Mouse (Mus musculus): Measurements from ENCODE around the gene Plpp3. TPM values are rescaled to one million over a fixed set of nuclear protein-coding genes. Genes with fewer than 3 reads are reported as not detected.

Gene Plpp3
- polyA plus RNA-seq (2015; fragmentation: Nextera tagmentation; extraction: Ambion mirVana): 14.2 and 17.2 TPM in 2 replicates

- Histone ChIP-seq H3K36me3 (replicated peaks) (no peaks in the 10 kb centered on the region), H3K9ac (peak within 1 kb of the TSS; percentile 49), H3K4me3 (replicated peaks) (peak within 1 kb of the TSS; percentile 62), H3K4me1 (replicated peaks) (0 out of 2 replicates have a peak, but pooled peaks cover 2% of the 10 kb centered on the region), H3K27me3 (peaks cover 37% of the 10 kb centered on the region), H3K9me3 (replicated peaks) (no peaks in the 10 kb centered on the region), H3K4me2 (peak within 1 kb of the TSS; percentile 60), H3K27ac (replicated peaks) (peak within 1 kb of the TSS; percentile 75)
- peak; percentile 63 for ATAC-seq (ENCODE audit: insufficient read depth)
- WGBS (ENCODE audit: insufficient replicate concordance): under 1% methylated on average over 77 of the region's 77 CpGs
Observed at GRCm38 (mm10) chr4:105157276-105158168, at the start of gene Plpp3. Gene Plpp3 (plus strand): TSS chr4:105157347.

GRCm38 (mm10) chr4:105107943-105108640, 49.1 kb upstream of the Plpp3 start:
- Histone ChIP-seq H3K9ac (no peak overlapping the region), H3K9me3 (replicated peaks) (no peaks in the 10 kb centered on the region), H3K4me1 (replicated peaks) (0 out of 2 replicates have a peak, but pooled peaks cover 3% of the 10 kb centered on the region), H3K36me3 (replicated peaks) (no peaks in the 10 kb centered on the region), H3K4me2 (no peak overlapping the region), H3K27ac (replicated peaks) (no peak overlapping the region), H3K27me3 (peaks cover 37% of the 10 kb centered on the region), H3K4me3 (replicated peaks) (no peak overlapping the region)
- ATAC-seq (ENCODE audit: insufficient read depth): no peak
- 51% methylated on average over 12 of the region's 12 CpGs for WGBS (ENCODE audit: insufficient replicate concordance)

GRCm38 (mm10) chr4:105108641-105109198, 48.4 kb upstream of the Plpp3 start:
- ATAC-seq (ENCODE audit: insufficient read depth): no peak

DNA sequence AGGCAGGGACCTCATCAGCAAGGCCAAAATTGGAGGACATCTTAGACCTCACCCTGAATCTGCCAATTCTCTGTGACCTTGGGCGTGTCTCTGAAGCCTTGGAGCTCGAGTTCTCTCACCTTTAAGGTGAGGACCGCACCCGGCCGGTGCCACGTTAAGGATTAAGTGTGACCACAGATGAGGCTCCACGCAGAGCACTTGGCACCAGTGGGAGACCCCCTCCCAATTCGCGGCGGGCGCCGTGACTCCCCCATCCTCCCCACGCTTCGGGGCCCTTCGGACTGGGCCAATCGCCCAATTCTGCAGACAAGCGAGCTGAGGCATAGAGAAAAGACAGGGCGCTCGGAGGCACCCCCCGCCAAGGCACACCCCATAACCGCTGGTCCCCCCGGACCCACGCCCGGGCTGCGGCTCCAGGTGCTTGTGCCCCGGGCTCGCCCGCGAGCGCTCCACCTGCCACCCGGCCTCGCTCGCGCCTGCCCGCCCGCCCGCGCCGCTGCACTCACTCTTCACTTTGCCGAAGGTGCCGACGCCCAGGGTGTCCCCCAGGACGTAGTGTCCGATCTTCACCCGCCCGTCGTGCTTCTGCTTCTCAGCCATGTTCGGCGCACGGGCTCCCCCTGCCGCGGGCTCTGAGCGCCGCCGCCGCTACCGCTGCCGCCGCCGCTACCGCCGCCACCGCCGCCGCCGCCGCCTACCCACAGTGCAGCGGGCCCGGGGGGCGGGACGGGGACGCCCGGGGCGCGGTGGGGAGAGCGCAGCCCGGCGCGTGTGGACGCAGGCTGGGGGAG, 47.8 kb upstream of the Plpp3 start, which contains the start of gene Prkaa2:
TSS of gene Prkaa2 (minus strand) at position 692 of the 791 bp plus-strand sequence.
- ATAC-seq (ENCODE audit: insufficient read depth): peak; percentile 64
- Histone ChIP-seq H3K27me3 (peaks cover 37% of the 10 kb centered on the region), H3K4me1 (replicated peaks) (0 out of 2 replicates have a peak, but pooled peaks cover 3% of the 10 kb centered on the region), H3K4me2 (peak within 1 kb of the TSS; percentile 70), H3K4me3 (replicated peaks) (peak within 1 kb of the TSS; percentile 56), H3K9ac (peak within 1 kb of the TSS; percentile 37), H3K9me3 (replicated peaks) (no peaks in the 10 kb centered on the region), H3K27ac (replicated peaks) (no peak within 1 kb of the TSS), H3K36me3 (replicated peaks) (no peaks in the 10 kb centered on the region)
- WGBS (ENCODE audit: insufficient replicate concordance): 2% methylated on average over 75 of the region's 80 CpGs

More at GRCm38 (mm10) chr4:105108641-105109198, 48.4 kb upstream of the Plpp3 start:
- no peak overlapping the region for H3K27ac ChIP-seq (replicated peaks)
- H3K36me3 ChIP-seq (replicated peaks): no peaks in the 10 kb centered on the region
- H3K4me1 ChIP-seq (replicated peaks): 0 out of 2 replicates have a peak, but pooled peaks cover 3% of the 10 kb centered on the region
- 20% methylated on average over 5 of the region's 5 CpGs for WGBS (ENCODE audit: insufficient replicate concordance)
- no peak overlapping the region for H3K9ac ChIP-seq
- peak overlapping the region; percentile 70 for H3K4me2 ChIP-seq
- H3K27me3 ChIP-seq: peaks cover 37% of the 10 kb centered on the region
- no peaks in the 10 kb centered on the region for H3K9me3 ChIP-seq (replicated peaks)
- H3K4me3 ChIP-seq (replicated peaks): peak overlapping the region; percentile 56

DNA sequence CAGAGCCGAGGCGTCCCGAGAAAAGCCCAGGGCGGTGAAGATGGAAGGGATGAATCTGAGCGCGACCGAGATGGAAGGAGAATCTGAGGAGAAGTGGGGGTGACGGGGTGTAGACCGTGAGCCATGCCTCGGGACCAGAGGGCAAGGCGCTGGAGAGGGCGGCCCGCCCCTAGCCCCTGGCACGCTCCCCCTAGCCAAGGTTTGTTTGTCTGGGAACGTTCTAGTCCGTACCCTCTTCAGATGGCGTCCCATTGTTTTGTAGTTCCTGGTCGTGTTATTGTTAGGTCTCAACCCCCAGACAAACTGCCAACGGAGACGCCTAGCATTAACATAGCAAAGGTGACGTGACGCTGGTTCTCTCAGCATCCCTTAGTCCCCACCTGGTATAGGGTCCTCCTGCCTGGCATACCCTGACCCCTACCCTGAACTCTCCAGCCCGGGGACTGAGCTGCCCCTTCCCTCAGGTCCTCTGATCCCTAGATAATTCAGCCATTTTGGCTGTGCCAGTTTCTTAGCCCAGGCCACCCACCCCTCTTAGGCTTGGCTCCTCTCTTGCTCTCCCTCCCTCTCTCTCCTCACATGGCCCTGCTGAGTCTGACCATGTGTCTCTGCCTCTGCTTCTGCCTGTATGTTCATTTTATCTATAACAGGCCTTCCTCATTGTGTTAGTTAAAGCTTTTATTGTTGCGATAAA, 47.0 kb upstream of the Plpp3 start:
- 0 out of 2 replicates have a peak, but pooled peaks cover 3% of the 10 kb centered on the region for H3K4me1 ChIP-seq (replicated peaks)
- H3K9ac ChIP-seq: peak overlapping the region; percentile 37
- H3K9me3 ChIP-seq (replicated peaks): no peaks in the 10 kb centered on the region
- no peaks in the 10 kb centered on the region for H3K36me3 ChIP-seq (replicated peaks)
- peaks cover 37% of the 10 kb centered on the region for H3K27me3 ChIP-seq
- no peak overlapping the region for H3K27ac ChIP-seq (replicated peaks)
- H3K4me3 ChIP-seq (replicated peaks): peak overlapping the region; percentile 56
- no peak for ATAC-seq (ENCODE audit: insufficient read depth)
- 5% methylated on average over 24 of the region's 24 CpGs for WGBS (ENCODE audit: insufficient replicate concordance)
- peak overlapping the region; percentile 70 for H3K4me2 ChIP-seq

DNA sequence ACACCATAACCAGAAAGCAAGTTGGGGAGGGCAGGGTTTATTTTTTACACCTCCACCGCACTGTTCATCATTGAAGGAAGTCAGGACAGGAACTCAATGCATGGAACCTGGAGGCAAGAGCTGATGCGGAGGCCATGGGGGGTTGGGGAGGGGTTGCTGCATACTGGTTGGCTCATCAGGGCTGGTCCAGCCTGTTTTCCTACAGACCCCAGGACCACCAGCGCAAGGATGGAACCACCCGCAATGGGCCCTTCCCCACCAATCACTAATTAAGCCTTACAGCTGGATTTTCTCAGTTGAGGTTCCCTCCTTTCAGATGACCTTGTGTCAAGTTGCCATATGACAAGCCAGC, 46.5 kb upstream of the Plpp3 start:
- Histone ChIP-seq H3K4me1 (replicated peaks) (0 out of 2 replicates have a peak, but pooled peaks cover 3% of the 10 kb centered on the region), H3K27me3 (peaks cover 37% of the 10 kb centered on the region), H3K4me2 (peak overlapping the region; percentile 70; the same call in 1 of the 2 replicates), H3K9ac (no peak overlapping the region), H3K27ac (replicated peaks) (no peak overlapping the region), H3K4me3 (replicated peaks) (no peak overlapping the region), H3K9me3 (replicated peaks) (no peaks in the 10 kb centered on the region), H3K36me3 (replicated peaks) (no peaks in the 10 kb centered on the region)
- no peak for ATAC-seq (ENCODE audit: insufficient read depth)
- WGBS (ENCODE audit: insufficient replicate concordance): 56% methylated on average over 4 of the region's 4 CpGs

- Histone ChIP-seq H3K4me3 (replicated peaks) (no peak overlapping the region), H3K27ac (replicated peaks) (no peak overlapping the region), H3K4me1 (replicated peaks) (0 out of 2 replicates have a peak, but pooled peaks cover 3% of the 10 kb centered on the region), H3K9me3 (replicated peaks) (no peaks in the 10 kb centered on the region), H3K9ac (no peak overlapping the region), H3K4me2 (no peak overlapping the region), H3K36me3 (replicated peaks) (no peaks in the 10 kb centered on the region), H3K27me3 (peaks cover 37% of the 10 kb centered on the region)
- no peak for ATAC-seq (ENCODE audit: insufficient read depth)
- 67% methylated on average over 11 of the region's 11 CpGs for WGBS (ENCODE audit: insufficient replicate concordance)
Observed at GRCm38 (mm10) chr4:105111770-105112169, 45.4 kb upstream of the Plpp3 start.

DNA sequence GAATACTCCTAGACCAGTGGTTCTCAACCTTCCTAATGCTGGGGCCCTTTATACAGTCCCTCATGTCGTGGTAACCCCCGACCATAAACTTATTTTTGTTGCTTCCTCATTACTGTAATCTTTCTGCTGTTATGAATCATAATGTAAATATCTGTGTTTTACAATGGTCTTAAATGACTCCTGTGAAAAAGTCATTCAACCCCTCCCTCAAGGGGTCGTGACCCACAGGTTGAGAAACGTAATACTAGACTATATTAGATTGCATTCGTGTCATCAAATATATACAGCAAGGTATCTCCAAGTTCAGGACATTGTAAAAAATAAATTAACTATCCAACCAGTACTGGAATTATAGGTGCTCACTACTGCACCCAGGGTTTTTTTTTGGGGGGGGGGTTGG, 44.1 kb upstream of the Plpp3 start:
- Histone ChIP-seq H3K4me3 (replicated peaks) (no peak overlapping the region), H3K27ac (replicated peaks) (no peak overlapping the region), H3K4me2 (no peak overlapping the region), H3K27me3 (peaks cover 28% of the 10 kb centered on the region), H3K36me3 (replicated peaks) (no peaks in the 10 kb centered on the region), H3K4me1 (replicated peaks) (0 out of 2 replicates have a peak, but pooled peaks cover 3% of the 10 kb centered on the region), H3K9ac (no peak overlapping the region), H3K9me3 (replicated peaks) (no peaks in the 10 kb centered on the region)
- 55% methylated on average over 5 of the region's 5 CpGs for WGBS (ENCODE audit: insufficient replicate concordance)
- no peak for ATAC-seq (ENCODE audit: insufficient read depth)

DNA sequence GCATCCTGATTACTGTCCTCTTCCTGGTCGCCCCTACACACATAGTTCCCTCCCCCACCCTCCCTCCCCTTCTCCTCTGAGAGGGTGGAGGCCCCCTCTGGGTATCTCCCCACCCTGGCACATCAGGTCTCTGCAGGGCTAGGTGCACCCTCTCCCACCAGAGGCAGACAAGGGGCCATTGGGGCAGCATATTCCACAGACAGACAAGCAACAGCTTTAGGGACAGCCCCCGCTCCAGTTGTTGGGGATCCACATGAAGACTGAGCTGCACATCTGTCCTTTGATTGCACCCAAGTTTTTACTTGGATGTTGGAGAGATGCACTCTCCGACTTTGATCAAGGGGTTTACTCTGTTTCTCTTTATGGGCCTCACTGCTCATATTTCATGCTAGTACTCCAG, 43.7 kb upstream of the Plpp3 start:
- 63% methylated on average over 3 of the region's 3 CpGs for WGBS (ENCODE audit: insufficient replicate concordance)
- ATAC-seq (ENCODE audit: insufficient read depth): no peak

DNA sequence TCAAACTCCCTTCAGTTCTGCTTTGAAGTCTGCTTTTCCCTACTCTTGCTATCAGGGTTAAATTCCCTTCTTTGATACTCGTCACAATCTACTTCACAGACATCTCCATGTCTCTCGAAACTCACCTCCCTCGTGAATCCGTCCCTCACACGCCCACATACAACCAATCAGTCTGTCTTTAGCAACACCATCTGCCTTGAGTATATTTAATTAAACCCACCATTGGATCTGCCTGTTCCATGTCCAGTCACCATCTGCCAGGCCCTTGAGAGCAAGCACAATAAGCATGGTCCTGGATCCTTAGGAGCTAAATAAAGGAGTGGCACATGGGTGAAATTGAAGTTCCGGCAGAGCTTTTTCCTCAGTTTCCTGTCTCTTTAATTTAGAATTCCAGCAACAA, 36.1 kb upstream of the Plpp3 start:
- H3K4me3 ChIP-seq (replicated peaks): no peak overlapping the region
- H3K9ac ChIP-seq: no peak overlapping the region
- ATAC-seq (ENCODE audit: insufficient read depth): no peak
- no peak overlapping the region for H3K27ac ChIP-seq (replicated peaks)
- H3K4me2 ChIP-seq: no peak overlapping the region
- H3K36me3 ChIP-seq (replicated peaks): no peaks in the 10 kb centered on the region
- no peaks in the 10 kb centered on the region for H3K27me3 ChIP-seq
- no peaks in the 10 kb centered on the region for H3K9me3 ChIP-seq (replicated peaks)
- 64% methylated on average over 6 of the region's 6 CpGs for WGBS (ENCODE audit: insufficient replicate concordance)
- H3K4me1 ChIP-seq (replicated peaks): no peaks in the 10 kb centered on the region

More for the DNA sequence above, 43.7 kb upstream of the Plpp3 start:
- peaks cover 24% of the 10 kb centered on the region for H3K27me3 ChIP-seq
- 0 out of 2 replicates have a peak, but pooled peaks cover 3% of the 10 kb centered on the region for H3K4me1 ChIP-seq (replicated peaks)
- H3K9ac ChIP-seq: no peak overlapping the region
- H3K4me2 ChIP-seq: no peak overlapping the region
- no peak overlapping the region for H3K4me3 ChIP-seq (replicated peaks)
- H3K27ac ChIP-seq (replicated peaks): no peak overlapping the region
- no peaks in the 10 kb centered on the region for H3K9me3 ChIP-seq (replicated peaks)
- H3K36me3 ChIP-seq (replicated peaks): no peaks in the 10 kb centered on the region
